Mouse (Mus musculus) Patski (cell line): ENCODE data around the gene Ilvbl. TPM values are rescaled to one million over a fixed set of nuclear protein-coding genes. Genes with fewer than 3 reads are reported as not detected.
A peak's percentile ranks its signal among the peaks of the same experiment; 100 is the strongest.
"Not testable (repeated sequence)": the region's sequence is repeated elsewhere in the genome, so short reads cannot be mapped to it uniquely, and the experiment has no call there.

ENCODE experiments used
- ATAC-seq: fragments of 100-300 bp; one replicate; pipeline ENCODE4 v1.8.0; 2021
- CTCF ChIA-PET: fragments of 350-600 bp; sonication (Branson Sonifier 250); formaldehyde crosslinking; loops from one replicate; lab custom pipeline; 2022; ENCODE audit warnings: inconsistent platforms; lab: Charles Lee
- POLR2A ChIA-PET: fragments of 350-600 bp; sonication (Branson Sonifier 250); formaldehyde crosslinking; loops from one replicate; lab custom pipeline; 2022; ENCODE audit warnings: antibody characterized with exemption, inconsistent platforms; lab: Charles Lee
- DNase-seq: peaks from one replicate; pipeline ENCODE4 v3.0.0-alpha.2; 2011; ENCODE audit warnings: low read depth, low spot score
- H3K27me3 ChIP-seq: fragments of 371-371 bp; one replicate; pipeline ENCODE4 v1.5.1; 2021
- CTCF ChIP-seq: fragments of 100-300 bp; IDR thresholded peaks from one replicate; pipeline ENCODE4 v1.5.1; 2021
- in situ Hi-C: fragments of 300-500 bp; cut with MboI; formaldehyde crosslinking; loops from 3 replicates; pipeline ENCODE4 v1.11.1; 2018; ENCODE audit warnings: low pct_unique_long_range_greater_than_20kb, mixed read lengths
- polyA plus RNA-seq: library from polyadenylated mRNA; unstranded; gene quantifications from one replicate; pipeline ENCODE4 v1.2.3, GENCODE M21; 2021

Gene Ilvbl
- polyA plus RNA-seq = 132 TPM

GRCm38 (mm10) chr10:78574250-78575104 lies at the start of gene Ilvbl:
Gene Ilvbl, plus strand, starts transcription at chr10:78574346.
- in situ Hi-C loops = loop anchor here (5.0 to 10.0 kb wide), 2 partner anchors 67 to 1100 kb away; no protein-coding TSS in a partner anchor

GRCm38 (mm10) chr10:78525071-78525470 lies 49.1 kb upstream of the Ilvbl start:
- POLR2A ChIA-PET, H3K27me3 ChIP-seq, CTCF ChIA-PET, ATAC-seq, DNase-seq: not testable (repeated sequence)
- in situ Hi-C loops = loop anchor here (10.0 to 25.0 kb wide), 3 partner anchors 80 to 587 kb away; no protein-coding TSS in a partner anchor

More at GRCm38 (mm10) chr10:78574250-78575104, at the start of gene Ilvbl:
- peak; percentile 82 for ATAC-seq
- CTCF ChIA-PET = interaction anchor here (0.7 to 1.0 kb wide), 3 partner anchors 9 to 110 kb away, joined by 3 to 4 read pairs (median 3); partner anchors contain the start of gene Pdxk
- DNase-seq = peak; percentile 93
- no peaks in the 10 kb centered on the region for H3K27me3 ChIP-seq
- POLR2A ChIA-PET = interaction anchor here (1.1 kb wide), 1 partner anchor 17 kb away, joined by 4 read pairs; no protein-coding TSS in a partner anchor
- TF ChIP-seq CTCF = no peak

GRCm38 (mm10) chr10:78525511-78525910 lies 48.6 kb upstream of the Ilvbl start:
- ChIA-PET CTCF (interaction anchor here (1.3 kb wide), 1 partner anchor 69 kb away, joined by 5 read pairs; no protein-coding TSS in a partner anchor), POLR2A (no interaction called here)
- TF ChIP-seq CTCF = no peak
- no peaks in the 10 kb centered on the region for H3K27me3 ChIP-seq
- DNase-seq = no peak
- ATAC-seq = no peak
- in situ Hi-C loops = loop anchor here (10.0 to 25.0 kb wide), 3 partner anchors 79 to 587 kb away; no protein-coding TSS in a partner anchor

- peaks cover 48% of the 10 kb centered on the region for H3K27me3 ChIP-seq
- CTCF ChIA-PET = interaction anchor here (1.0 to 1.1 kb wide), 3 partner anchors 58 to 72 kb away, joined by 3 to 5 read pairs (median 3); no protein-coding TSS in a partner anchor
- DNase-seq (no peak), ATAC-seq (peak; percentile 47)
- POLR2A ChIA-PET = no interaction called here
- in situ Hi-C loops = loop anchor here (25.0 kb wide), 1 partner anchor 571 kb away; no protein-coding TSS in a partner anchor
- peak; percentile 65 for TF ChIP-seq CTCF
These were observed 33.2 kb upstream of the Ilvbl start for GRCm38 (mm10) chr10:78540943-78541342.

- in situ Hi-C loops = no loop called here
- peaks cover 4% of the 10 kb centered on the region for H3K27me3 ChIP-seq
- ChIA-PET CTCF (interaction anchor here (0.8 kb wide), 1 partner anchor 9 kb away, joined by 4 read pairs; the partner anchor contains the start of gene Ilvbl), POLR2A (no interaction called here)
- DNase-seq (no peak), ATAC-seq (no peak)
- no peak for TF ChIP-seq CTCF
These were observed 9.1 kb upstream of the Ilvbl start for GRCm38 (mm10) chr10:78565070-78565469.

GRCm38 (mm10) chr10:78569191-78569590 lies 5.0 kb upstream of the Ilvbl start:
- CTCF ChIA-PET = no interaction called here
- DNase-seq (no peak), ATAC-seq (no peak)
- POLR2A ChIA-PET = no interaction called here
- no peak for TF ChIP-seq CTCF
- no peaks in the 10 kb centered on the region for H3K27me3 ChIP-seq
- in situ Hi-C loops = no loop called here

- no peak for TF ChIP-seq CTCF
- no peaks in the 10 kb centered on the region for H3K27me3 ChIP-seq
- no peak for ATAC-seq
- DNase-seq = no peak
- ChIA-PET CTCF (no interaction called here), POLR2A (no interaction called here)
- in situ Hi-C loops = loop anchor here (5.0 to 10.0 kb wide), 2 partner anchors 62 to 1105 kb away; no protein-coding TSS in a partner anchor
These were observed 4.5 kb upstream of the Ilvbl start for GRCm38 (mm10) chr10:78569686-78570085.

- TF ChIP-seq CTCF = no peak
- no peak for DNase-seq
- ChIA-PET CTCF (interaction anchor here (1.4 kb wide), 1 partner anchor 31 kb away, joined by 3 read pairs; no protein-coding TSS in a partner anchor), POLR2A (no interaction called here)
- ATAC-seq = no peak
- in situ Hi-C loops = loop anchor here (5.0 to 10.0 kb wide), 2 partner anchors 63 to 1104 kb away; no protein-coding TSS in a partner anchor
- H3K27me3 ChIP-seq = no peaks in the 10 kb centered on the region
These were observed 3.7 kb upstream of the Ilvbl start for GRCm38 (mm10) chr10:78570416-78570815.

- in situ Hi-C loops = loop anchor here (5.0 to 10.0 kb wide), 2 partner anchors 64 to 1104 kb away; no protein-coding TSS in a partner anchor
- no peak for TF ChIP-seq CTCF
- ChIA-PET POLR2A (interaction anchor here (0.9 kb wide), 1 partner anchor 108 kb away, joined by 3 read pairs; no protein-coding TSS in a partner anchor), CTCF (interaction anchor here (1.4 to 1.5 kb wide), 2 partner anchors 24 to 31 kb away, joined by 3 to 4 read pairs; no protein-coding TSS in a partner anchor)
- DNase-seq (no peak), ATAC-seq (no peak)
- no peaks in the 10 kb centered on the region for H3K27me3 ChIP-seq
These were observed 3.2 kb upstream of the Ilvbl start for GRCm38 (mm10) chr10:78570897-78571296.

- ATAC-seq (no peak), DNase-seq (no peak)
- TF ChIP-seq CTCF = no peak
- POLR2A ChIA-PET = no interaction called here
- CTCF ChIA-PET = interaction anchor here (1.0 kb wide), 1 partner anchor 33 kb away, joined by 3 read pairs; no protein-coding TSS in a partner anchor
- in situ Hi-C loops = loop anchor here (5.0 to 10.0 kb wide), 2 partner anchors 66 to 1102 kb away; no protein-coding TSS in a partner anchor
- no peaks in the 10 kb centered on the region for H3K27me3 ChIP-seq
These were observed 920 bp upstream of the Ilvbl start for GRCm38 (mm10) chr10:78573226-78573625.
